Mouse (Mus musculus): ENCODE results near the gene Son.

- TF ChIP-seq CTCF (IDR thresholded peaks at IDR 0.05) (no peak), EP300 (IDR thresholded peaks at IDR 0.05) (no peak)
Measured at GRCm38 (mm10) chr16:91658471-91658870, 11.2 kb downstream of the Son start.
